Mouse (Mus musculus) forelimb bud, embryonic 11.5 days (tissue): Measurements from ENCODE around the gene Elf2.

Source experiments
- DNase-seq: peaks from one replicate; pipeline ENCODE4 v3.0.0-alpha.2; 2012; ENCODE audit warnings: low read depth, low spot score

Gene Elf2

GRCm38 (mm10) chr3:51213111-51213510, 127.4 kb downstream of the Elf2 start:
- no peak for DNase-seq

- no peak for DNase-seq
Observed at GRCm38 (mm10) chr3:51210485-51210884, 130.0 kb downstream of the Elf2 start.

GRCm38 (mm10) chr3:51209503-51210314, 130.8 kb downstream of the Elf2 start:
- DNase-seq, result no peak

- DNase-seq, result no peak
Observed at GRCm38 (mm10) chr3:51208633-51209032, 131.8 kb downstream of the Elf2 start.

GRCm38 (mm10) chr3:51206521-51206920, 133.9 kb downstream of the Elf2 start:
- peak; percentile 73 for DNase-seq

- no peak for DNase-seq
Observed at GRCm38 (mm10) chr3:51204897-51205296, 135.6 kb downstream of the Elf2 start.

- no peak for DNase-seq
Observed at GRCm38 (mm10) chr3:51204441-51204840, 136.0 kb downstream of the Elf2 start.

GRCm38 (mm10) chr3:51203906-51204305, 136.6 kb downstream of the Elf2 start:
- DNase-seq, result no peak
